In the genomic region with DNA sequence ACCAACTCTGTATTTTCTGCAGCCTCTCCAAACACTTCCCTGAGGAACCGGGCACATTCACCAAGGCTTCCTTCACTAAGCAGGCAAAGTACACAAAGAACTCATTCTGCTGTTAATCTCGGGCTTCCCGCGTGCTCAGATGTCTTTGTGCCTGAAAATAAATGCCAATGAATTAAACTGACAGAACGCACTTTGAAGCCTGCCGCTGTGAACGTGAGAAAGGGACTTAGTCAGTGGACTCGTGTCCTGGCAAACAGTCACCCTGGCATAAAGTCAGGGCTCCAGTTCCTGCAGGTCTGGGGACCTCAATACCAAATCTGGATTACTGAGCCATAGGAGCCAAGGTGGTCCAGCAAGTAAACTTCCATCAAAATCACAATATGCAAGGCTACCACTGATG, we compare ENCODE assay signal across 9 mouse cellular contexts. TPM values are rescaled to one million over a fixed set of nuclear protein-coding genes. Genes with fewer than 3 reads are reported as not detected.
DNase-seq lines count a peak whose midpoint lies in the region; ATAC-seq and TF ChIP-seq lines count a peak whose summit lies in the region.
"Had no signal": no experiment of that assay in that cellular context is flagged by ENCODE, and none has a peak within 500 bp of the region (broad histone marks: within the 10 kb centered on the region; RNA-seq: fewer than 3 reads in every experiment).

No protein-coding gene starts in this region.

- peaks cover 4% of the 10 kb centered on the region for H3K4me1 ChIP-seq in kidney, adult 2 months (ENCODE audit: control insufficient read depth, insufficient read depth, low read length)
- peaks cover 13% of the 10 kb centered on the region for H3K4me1 ChIP-seq in midbrain, embryonic 11.5 days (ENCODE audit: control insufficient read depth, insufficient read depth, low read length)

- H3K27me3 ChIP-seq in kidney, adult 2 months (replicated peaks; ENCODE audit: control insufficient read depth, insufficient read depth, low read length): no peaks in the 10 kb centered on the region
- peaks cover 4% of the 10 kb centered on the region; the same call in 1 of the 2 replicates for H3K27me3 ChIP-seq in midbrain, embryonic 11.5 days (ENCODE audit: control insufficient read depth, insufficient read depth, low read length)

- WGBS in kidney, adult 2 months: 6% methylated on average over 8 of the region's 8 CpGs
- WGBS in midbrain, embryonic 11.5 days: 4% methylated on average over 8 of the region's 8 CpGs

- peak; percentile 78 for ATAC-seq in midbrain, embryonic 11.5 days (ENCODE audit: low FRiP score)
- no peak for ATAC-seq in granulocyte monocyte progenitor cell, adult 5-6 weeks (replicated peaks; ENCODE audit: poor library complexity, severe bottlenecking)

- no peak overlapping the region for H3K4me3 ChIP-seq in kidney, adult 2 months (ENCODE audit: insufficient read depth, low read depth, low read length)
- no peak overlapping the region for H3K4me3 ChIP-seq in midbrain, embryonic 11.5 days (ENCODE audit: low read depth, low read length)

- peak overlapping the region; percentile 83; the same call in 1 of the 2 replicates for H3K4me2 ChIP-seq in midbrain, embryonic 11.5 days

- DNase-seq in adrenal gland, adult 2 months: peak; percentile 41
- no peak for DNase-seq in adrenal gland, adult 8-10 months
- DNase-seq in urinary bladder, adult 18-20 months (ENCODE audit: low spot score in 2 of 2): peak; percentile 25 to 48
- no peak for DNase-seq in urinary bladder, postnatal 10 days (ENCODE audit: low spot score)
- peak; percentile 55 for DNase-seq in kidney, adult 2 months
- DNase-seq in midbrain, embryonic 11.5 days (ENCODE audit: low spot score, missing footprints): peak; percentile 94
- DNase-seq in spleen, postnatal 14 days (ENCODE audit: low spot score in 2 of 2): no peak

- H3K36me3 ChIP-seq in kidney, adult 2 months (ENCODE audit: control insufficient read depth, insufficient read depth, low read length): no peaks in the 10 kb centered on the region
- no peaks in the 10 kb centered on the region for H3K36me3 ChIP-seq in midbrain, embryonic 11.5 days (ENCODE audit: control insufficient read depth, insufficient read depth, low read length)

- no peaks in the 10 kb centered on the region for H3K9me3 ChIP-seq in midbrain, embryonic 11.5 days (ENCODE audit: control insufficient read depth, low read length)

- TF ChIP-seq POLR2A in kidney, adult 2 months (IDR thresholded peaks at IDR 0.05; ENCODE audit: low read depth, low read length): no peak

- no peak overlapping the region for H3K27ac ChIP-seq in kidney, adult 2 months (ENCODE audit: insufficient read depth, low read depth, low read length)
- H3K27ac ChIP-seq in midbrain, embryonic 11.5 days (ENCODE audit: low read depth, low read length): no peak overlapping the region
- H3K27ac ChIP-seq: liver, embryonic 14.5 days had no signal

- H3K9ac ChIP-seq in midbrain, embryonic 11.5 days (ENCODE audit: low read length): no peak overlapping the region
- H3K9ac ChIP-seq: liver, embryonic 14.5 days had no signal

- TF ChIP-seq CTCF in kidney, adult 2 months (conservative IDR thresholded peaks at IDR 0.05; ENCODE audit: insufficient read depth, insufficient read length, low read depth, low read length): no peak

RNA-seq across cellular contexts. Expression of gene Hpgd, which starts 0.9 kb away (rescaled TPM):
- total RNA-seq in adrenal gland, adult 2 months (2021): 10 to 100 TPM in 1 of 2 experiments, 1 to 10 TPM in 1; 6.6 to 11.5 TPM
- 0.53 and 0.74 TPM in 2 replicates for polyA plus RNA-seq in adrenal gland, adult 2 months (2012; rRNA removed)
- 10 to 100 TPM in 2 of 4 experiments, 1 to 10 TPM in 2; 3.7 to 15.0 (median 9.9) TPM for total RNA-seq in adrenal gland, adult 8-10 months (2022)
- polyA plus RNA-seq in kidney, adult 2 months (2012; rRNA removed): 18.4 and 18.8 TPM in 2 replicates
- 12.7 and 13.9 TPM in 2 replicates for polyA plus RNA-seq in midbrain, embryonic 11.5 days (2014; fragmentation: Nextera tagmentation; extraction: Ambion mirVana)
- 1.2 TPM in 1 of 2 replicates, not detected in the other for total RNA-seq in granulocyte monocyte progenitor cell, adult 5-6 weeks (2014; fragmentation: Nextera tagmentation)
- total RNA-seq in granulocyte monocyte progenitor cell, adult 5-6 weeks (2017): 0.62 and 1.3 TPM in 2 replicates

Comparison
In these comparisons a context has a peak if more than half of its experiments do, and no peak if none do; other contexts are left out.
1. DNase-seq: peak in adrenal gland, adult 2 months (single experiment), urinary bladder, adult 18-20 months (2 of 2), kidney, adult 2 months (single experiment) and midbrain, embryonic 11.5 days (single experiment); none in adrenal gland, adult 8-10 months (single experiment), urinary bladder, postnatal 10 days (single experiment) and spleen, postnatal 14 days (0 of 2).